Mouse (Mus musculus): Measurements from ENCODE around the gene Tbcel.

DNA sequence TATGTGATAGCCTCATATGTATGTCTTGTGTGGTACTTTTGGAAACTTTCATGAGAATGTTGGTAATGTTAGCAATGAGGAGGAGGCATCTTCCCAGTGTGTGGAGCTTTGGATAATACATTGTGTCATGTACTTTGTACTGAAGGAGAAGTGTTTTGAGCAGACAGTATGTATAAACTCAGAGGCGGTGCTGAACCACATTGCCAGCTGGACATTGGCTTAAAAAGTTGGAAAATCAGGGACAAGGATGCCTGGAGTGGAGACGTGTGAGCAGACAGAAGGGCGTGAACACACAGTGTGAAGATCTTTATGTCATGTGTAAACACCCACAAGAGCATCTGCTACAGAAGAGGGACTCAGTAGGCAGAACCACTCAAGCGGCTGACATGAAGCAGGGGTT, 101.9 kb downstream of the Tbcel start:
- no peak for TF ChIP-seq POLR2A (IDR thresholded peaks at IDR 0.05; ENCODE audit: control insufficient read depth, extremely low read depth, insufficient read depth, low read length, poor library complexity)
- TF ChIP-seq CTCF (IDR thresholded peaks at IDR 0.05; ENCODE audit: borderline replicate concordance, control insufficient read depth, extremely low read depth, insufficient read depth, low read length, poor library complexity) = no peak
